Mouse (Mus musculus) CH12.LX (cell line): ENCODE results near the gene Mcts2. TPM values are rescaled to one million over a fixed set of nuclear protein-coding genes. Genes with fewer than 3 reads are reported as not detected.

Source experiments
- DNase-seq: peaks from one replicate; pipeline ENCODE4 v3.0.0-alpha.2; 2013; ENCODE audit errors: extremely low read depth
- H3K27ac ChIP-seq: 2 replicates; pipeline ENCODE4 v1.5.1; 2012; ENCODE audit warnings: low read depth, mild to moderate bottlenecking, control low read depth, moderate library complexity; ENCODE audit not compliant: insufficient read depth
- H3K27me3 ChIP-seq: replicated peaks from 2 replicates; pipeline ENCODE3; 2012; ENCODE audit warnings: inconsistent platforms
- H3K36me3 ChIP-seq, 2 experiments: replicated peaks in 1 of 2; 2 replicates each; pipeline versions ENCODE3 to v1.6.1; 2012; ENCODE audit warnings: inconsistent platforms in 1 of 2, low read length in 1 of 2, mild to moderate bottlenecking in 1 of 2, mixed read lengths in 1 of 2, moderate library complexity in 1 of 2; ENCODE audit not compliant: control insufficient read depth in 1 of 2, insufficient read depth in 1 of 2
- H3K4me1 ChIP-seq, 2 experiments: 2 replicates each; pipeline ENCODE4 v1.6.1; 2012; ENCODE audit warnings: inconsistent platforms in 1 of 2, moderate library complexity in 1 of 2; ENCODE audit not compliant: insufficient read depth in 2 of 2, control insufficient read depth in 1 of 2
- H3K4me2 ChIP-seq: 2 replicates; pipeline ENCODE4 v1.6.1; 2012; ENCODE audit warnings: low read depth, mild to moderate bottlenecking, control low read depth; ENCODE audit not compliant: poor library complexity, insufficient read depth, severe bottlenecking
- H3K4me3 ChIP-seq, 3 experiments: fragments of 150-350 bp in 1 of 3; sonication (generic) in 1 of 3; replicated peaks in 1 of 3; 2 replicates each; pipeline versions ENCODE3 to v1.5.1; 2011 to 2012; ENCODE audit warnings: low read depth in 2 of 3, low read length in 2 of 3, mild to moderate bottlenecking in 2 of 3, moderate library complexity in 2 of 3, control low read depth in 1 of 3, improper control_type of control experiment in 1 of 3, inconsistent platforms in 1 of 3, mixed read lengths in 1 of 3; ENCODE audit not compliant: poor library complexity in 1 of 3
- H3K79me2 ChIP-seq: replicated peaks from 2 replicates; pipeline ENCODE4 v1.6.1; 2012; ENCODE audit warnings: mild to moderate bottlenecking, moderate library complexity; ENCODE audit not compliant: control insufficient read depth, poor library complexity, insufficient read depth, severe bottlenecking; ENCODE audit errors: extremely low read depth
- H3K9ac ChIP-seq: 2 replicates; pipeline ENCODE4 v1.6.1; 2012; ENCODE audit warnings: low read depth, mild to moderate bottlenecking, control low read depth, moderate library complexity; ENCODE audit not compliant: insufficient read depth
- H3K9me3 ChIP-seq: replicated peaks from 2 replicates; pipeline ENCODE3; 2012; ENCODE audit warnings: low read length, inconsistent platforms, mixed read lengths
- CHD1 ChIP-seq: IDR thresholded peaks from 2 replicates; pipeline ENCODE4 v1.6.1; 2012; ENCODE audit warnings: low read depth, low read length, improper control_type of control experiment, inconsistent platforms
- CTCF ChIP-seq, 2 experiments: IDR thresholded peaks in 1 of 2; conservative IDR thresholded peaks in 1 of 2; 2 replicates each; pipeline ENCODE4 v1.5.1; 2011 to 2012; ENCODE audit warnings: low read depth in 2 of 2, low read length in 2 of 2, improper control_type of control experiment in 1 of 2, inconsistent platforms in 1 of 2, mild to moderate bottlenecking in 1 of 2, moderate library complexity in 1 of 2
- ELF1 ChIP-seq: IDR thresholded peaks from 2 replicates; pipeline ENCODE4 v1.6.1; 2014; ENCODE audit warnings: low read depth, mild to moderate bottlenecking, inconsistent platforms, low read length, improper control_type of control experiment
- ETS1 ChIP-seq: conservative IDR thresholded peaks from 2 replicates; pipeline ENCODE4 v1.6.1; 2012; ENCODE audit warnings: low read depth, mild to moderate bottlenecking, inconsistent platforms, low read length, improper control_type of control experiment, moderate library complexity
- GABPA ChIP-seq: IDR thresholded peaks from 2 replicates; pipeline ENCODE4 v1.6.1; 2012; ENCODE audit warnings: low read depth, low read length, improper control_type of control experiment, inconsistent platforms; ENCODE audit not compliant: insufficient replicate concordance
- HCFC1 ChIP-seq: IDR thresholded peaks from 2 replicates; pipeline ENCODE4 v1.6.1; 2012; ENCODE audit warnings: low read depth, mild to moderate bottlenecking, inconsistent platforms, low read length, improper control_type of control experiment
- IRF4 ChIP-seq: IDR thresholded peaks from 2 replicates; pipeline ENCODE4 v1.6.1; 2014; ENCODE audit warnings: low read depth, mild to moderate bottlenecking, inconsistent platforms, low read length, improper control_type of control experiment
- JUN ChIP-seq: IDR thresholded peaks from 2 replicates; pipeline ENCODE4 v1.6.1; 2011; ENCODE audit warnings: low read depth, mild to moderate bottlenecking, low read length, improper control_type of control experiment, moderate library complexity; ENCODE audit not compliant: insufficient read depth
- JUND ChIP-seq: conservative IDR thresholded peaks from 2 replicates; pipeline ENCODE4 v1.6.1; 2011; ENCODE audit warnings: low read depth, low read length, improper control_type of control experiment
- MAZ ChIP-seq: IDR thresholded peaks from 2 replicates; pipeline ENCODE4 v1.6.1; 2012; ENCODE audit warnings: low read depth, mild to moderate bottlenecking, inconsistent platforms, low read length, improper control_type of control experiment, moderate library complexity
- MEF2A ChIP-seq: IDR thresholded peaks from 2 replicates; pipeline ENCODE4 v1.6.1; 2014; ENCODE audit warnings: low read depth, mild to moderate bottlenecking, inconsistent platforms, low read length, improper control_type of control experiment, borderline replicate concordance
- MXI1 ChIP-seq: IDR thresholded peaks from 2 replicates; pipeline ENCODE4 v1.6.1; 2011; ENCODE audit warnings: mild to moderate bottlenecking, low read depth, low read length, improper control_type of control experiment
- NELFE ChIP-seq: IDR thresholded peaks from 2 replicates; pipeline ENCODE4 v1.6.1; 2011; ENCODE audit warnings: low read depth, low read length, improper control_type of control experiment
- NRF1 ChIP-seq: IDR thresholded peaks from 2 replicates; pipeline ENCODE4 v1.6.1; 2014; ENCODE audit warnings: low read depth, mild to moderate bottlenecking, inconsistent platforms, low read length, improper control_type of control experiment, moderate library complexity
- PAX5 ChIP-seq: IDR thresholded peaks from 2 replicates; pipeline ENCODE4 v1.6.1; 2012; ENCODE audit warnings: low read length, inconsistent platforms, mixed read lengths
- POLR2A ChIP-seq: IDR thresholded peaks from 2 replicates; pipeline ENCODE4 v1.6.1; 2011; ENCODE audit warnings: low read depth, mild to moderate bottlenecking, improper control_type of control experiment, low read length
- POLR2AphosphoS2 ChIP-seq: IDR thresholded peaks from 2 replicates; pipeline ENCODE4 v1.6.1; 2011; ENCODE audit warnings: low read depth, low read length, improper control_type of control experiment
- RAD21 ChIP-seq: IDR thresholded peaks from 2 replicates; pipeline ENCODE4 v1.6.1; 2011; ENCODE audit warnings: low read depth, mild to moderate bottlenecking, low read length, improper control_type of control experiment, moderate library complexity
- SIN3A ChIP-seq: IDR thresholded peaks from 2 replicates; pipeline ENCODE4 v1.6.1; 2012; ENCODE audit warnings: low read length, improper control_type of control experiment, inconsistent platforms
- SMC3 ChIP-seq: IDR thresholded peaks from 2 replicates; pipeline ENCODE4 v1.6.1; 2011; ENCODE audit warnings: low read depth, low read length, improper control_type of control experiment
- TBP ChIP-seq: conservative IDR thresholded peaks from 2 replicates; pipeline ENCODE4 v1.6.1; 2011; ENCODE audit warnings: low read depth, low read length, improper control_type of control experiment
- TCF12 ChIP-seq: IDR thresholded peaks from 2 replicates; pipeline ENCODE4 v1.6.1; 2014; ENCODE audit warnings: low read depth, mild to moderate bottlenecking, inconsistent platforms, low read length, improper control_type of control experiment
- UBTF ChIP-seq: IDR thresholded peaks from 2 replicates; pipeline ENCODE4 v1.6.1; 2012; ENCODE audit warnings: low read depth, mild to moderate bottlenecking, inconsistent platforms, low read length, improper control_type of control experiment, moderate library complexity
- USF1 ChIP-seq: IDR thresholded peaks from 2 replicates; pipeline ENCODE4 v1.6.1; 2014; ENCODE audit warnings: low read depth, mild to moderate bottlenecking, inconsistent platforms, low read length, improper control_type of control experiment
- USF2 ChIP-seq: conservative IDR thresholded peaks from 2 replicates; pipeline ENCODE4 v1.6.1; 2011; ENCODE audit warnings: low read depth, low read length, improper control_type of control experiment
- ZC3H11A ChIP-seq: IDR thresholded peaks from 2 replicates; pipeline ENCODE4 v1.6.1; 2012; ENCODE audit warnings: low read depth, mild to moderate bottlenecking, inconsistent platforms, low read length, improper control_type of control experiment
- ZMIZ1 ChIP-seq: IDR thresholded peaks from 2 replicates; pipeline ENCODE4 v1.6.1; 2012; ENCODE audit warnings: low read depth, mild to moderate bottlenecking, inconsistent platforms, low read length, improper control_type of control experiment
- ZNF384 ChIP-seq: IDR thresholded peaks from 2 replicates; pipeline ENCODE4 v1.6.1; 2012; ENCODE audit warnings: low read depth, low read length, improper control_type of control experiment, inconsistent platforms
- dilution Hi-C: fragments of 300-500 bp; cut with MboI; formaldehyde crosslinking; loops from 2 replicates; pipeline ENCODE4 v1.14.3; 2020; ENCODE audit warnings: low sequenced_read_pairs; ENCODE audit not compliant: extremely low pct_unique_long_range_greater_than_20kb, extremely low pct_ligation_motif_present
- in situ Hi-C: fragments of 300-500 bp; cut with MboI; formaldehyde crosslinking; loops from 3 replicates; pipeline ENCODE4 v1.14.3; 2019; ENCODE audit warnings: low sequenced_read_pairs, low pct_ligation_motif_present, low pct_unique_long_range_greater_than_20kb, mixed read lengths
- polyA plus RNA-seq: library from polyadenylated mRNA; unstranded; fragments of >175 nt; gene quantifications from 2 replicates; pipeline ENCODE4 v1.2.1, GENCODE M21; 2012; ENCODE audit warnings: low read depth; ENCODE audit not compliant: insufficient read length
- total RNA-seq, 2 experiments: library from RNA; depleted of rRNA; stranded (reverse); fragments of 300-350 nt in 1 of 2; fragments of >200 nt in 1 of 2; gene quantifications; 2 replicates each; pipeline ENCODE4 v1.2.3; 2012 to 2014

The Mcts2 gene
- total and polyA plus RNA-seq, 3 experiments, result 1.5 to 3.3 (median 3.2) TPM

DNA sequence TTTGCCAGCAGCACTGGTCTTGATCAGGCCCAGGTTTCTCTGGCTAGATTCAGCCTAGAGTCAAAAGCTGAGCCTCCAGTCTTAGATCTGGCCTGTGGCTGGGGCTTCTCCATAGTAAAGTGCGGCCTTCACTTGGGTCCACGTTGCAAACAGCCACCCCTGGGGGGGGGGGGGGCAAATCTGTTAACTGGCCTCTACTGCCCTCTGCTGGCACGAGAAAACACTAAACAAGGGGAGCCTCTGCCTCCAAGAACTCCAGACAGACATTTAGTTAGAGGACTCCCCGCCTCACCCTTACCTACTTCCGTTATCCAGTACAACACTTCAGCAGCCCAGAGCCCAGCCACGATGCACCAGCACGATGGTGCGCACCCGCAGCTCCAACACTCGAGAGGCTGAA, 29.4 kb upstream of the Mcts2 start:
- Histone ChIP-seq H3K9ac (no peak overlapping the region), H3K9me3 (peaks cover 2% of the 10 kb centered on the region), H3K4me3 (no peak overlapping the region), H3K79me2 (no peaks in the 10 kb centered on the region), H3K27ac (no peak overlapping the region), H3K4me2 (no peak overlapping the region), H3K36me3 (no peaks in the 10 kb centered on the region), H3K4me1 (peaks cover 5 to 15% of the 10 kb centered on the region in 2 experiments; a peak in 2 of 4 replicates), H3K27me3 (no peaks in the 10 kb centered on the region)
- no peak for DNase-seq
- in situ Hi-C loops (no loop called here), dilution Hi-C loops (no loop called here)
- no peak for TF ChIP-seq JUND
- TF ChIP-seq GABPA, result no peak
- TF ChIP-seq CHD1, result no peak
- TF ChIP-seq PAX5, result no peak
- TF ChIP-seq RAD21, result peak; percentile 76
- no peak for TF ChIP-seq TBP
- no peak for TF ChIP-seq ZMIZ1
- TF ChIP-seq TCF12, result no peak
- no peak for TF ChIP-seq UBTF
- TF ChIP-seq MXI1, result no peak
- TF ChIP-seq MAZ, result peak; percentile 60; the same call in 1 of the 2 replicates
- no peak for TF ChIP-seq NELFE
- no peak for TF ChIP-seq SIN3A
- no peak for TF ChIP-seq USF2
- TF ChIP-seq HCFC1, result no peak
- TF ChIP-seq NRF1, result no peak
- TF ChIP-seq POLR2AphosphoS2, result no peak
- peak; percentile 96 for TF ChIP-seq SMC3
- peak; percentile 60 for TF ChIP-seq ZC3H11A
- no peak for TF ChIP-seq USF1
- TF ChIP-seq IRF4, result no peak
- no peak for TF ChIP-seq ETS1
- no peak for TF ChIP-seq POLR2A
- no peak for TF ChIP-seq ELF1
- no peak for TF ChIP-seq ZNF384
- no peak for TF ChIP-seq MEF2A
- TF ChIP-seq JUN, result no peak
- peak; percentile 8 to 86; a peak in 2 of 4 replicates for TF ChIP-seq CTCF (conservative IDR thresholded peaks at IDR 0.05 in 1 of 2, IDR thresholded peaks at IDR 0.05 in 1 of 2; ENCODE audit: low read depth in 2 of 2, low read length in 2 of 2)
- TF ChIP-seq, all 38 proteins: peak for 5
